Mouse (Mus musculus) myocyte (in vitro differentiated cells): ENCODE results near the gene Fam193b. TPM values are rescaled to one million over a fixed set of nuclear protein-coding genes. Genes with fewer than 3 reads are reported as not detected.
"Not testable (repeated sequence)": the region's sequence is repeated elsewhere in the genome, so short reads cannot be mapped to it uniquely, and the experiment has no call there.

Experiments
- H3K27me3 ChIP-seq: one replicate; pipeline ENCODE4 v1.6.1; 2011; ENCODE audit not compliant: control insufficient read depth, insufficient read depth, insufficient read length
- H3K36me3 ChIP-seq: one replicate; pipeline ENCODE4 v1.6.1; 2011; ENCODE audit not compliant: control insufficient read depth, insufficient read depth
- H3K4me2 ChIP-seq: one replicate; pipeline ENCODE4 v1.6.1; 2011; ENCODE audit warnings: low read depth, control low read depth
- H3K4me3 ChIP-seq: one replicate; pipeline ENCODE4 v1.5.1; 2011; ENCODE audit warnings: mild to moderate bottlenecking, control low read depth, moderate library complexity
- H3K79me2 ChIP-seq: one replicate; pipeline ENCODE4 v1.6.1; 2011; ENCODE audit not compliant: control insufficient read depth, insufficient read depth
- H3ac ChIP-seq: one replicate; pipeline ENCODE4 v1.6.1; 2011; ENCODE audit not compliant: control insufficient read depth, insufficient read length
- CEBPB ChIP-seq: IDR thresholded peaks from 2 replicates; pipeline ENCODE4 v1.6.1; 2011; ENCODE audit warnings: mild to moderate bottlenecking, moderate library complexity; ENCODE audit not compliant: poor library complexity, insufficient read depth, severe bottlenecking
- E2F4 ChIP-seq: IDR thresholded peaks from one replicate; pipeline ENCODE4 v1.6.1; 2011; ENCODE audit warnings: mild to moderate bottlenecking, control low read depth, moderate library complexity; ENCODE audit not compliant: insufficient read depth
- MAX ChIP-seq: IDR thresholded peaks from one replicate; pipeline ENCODE4 v1.6.1; 2011; ENCODE audit warnings: low read depth, mild to moderate bottlenecking, control low read depth
- MYOD1 ChIP-seq, 3 experiments: IDR thresholded peaks; one replicate each; pipeline ENCODE4 v1.6.1; 2011; ENCODE audit warnings: control low read depth in 2 of 3, low read depth in 2 of 3, mild to moderate bottlenecking in 2 of 3, moderate library complexity in 1 of 3; ENCODE audit not compliant: insufficient read length in 2 of 3, control insufficient read depth in 1 of 3
- MYOG ChIP-seq, 3 experiments: IDR thresholded peaks; one replicate each; pipeline ENCODE4 v1.6.1; 2011; ENCODE audit warnings: control low read depth in 2 of 3, low read depth in 2 of 3, mild to moderate bottlenecking in 2 of 3; ENCODE audit not compliant: insufficient read length in 2 of 3, control insufficient read depth in 1 of 3, insufficient read depth in 1 of 3
- POLR2A ChIP-seq: IDR thresholded peaks from one replicate; pipeline ENCODE4 v1.6.1; 2011; ENCODE audit warnings: low read depth, mild to moderate bottlenecking, control low read depth, moderate library complexity; ENCODE audit not compliant: insufficient read length
- POLR2AphosphoS2 ChIP-seq: IDR thresholded peaks from one replicate; pipeline ENCODE4 v1.6.1; 2011; ENCODE audit warnings: low read depth, control low read depth; ENCODE audit not compliant: insufficient read length
- REST ChIP-seq: IDR thresholded peaks from one replicate; pipeline ENCODE4 v1.6.1; 2011; ENCODE audit warnings: mild to moderate bottlenecking, control low read depth, moderate library complexity; ENCODE audit not compliant: insufficient read depth, insufficient read length
- SRF ChIP-seq: IDR thresholded peaks from one replicate; pipeline ENCODE4 v1.6.1; 2011; ENCODE audit warnings: low read depth; ENCODE audit not compliant: control insufficient read depth, insufficient read length
- TCF12 ChIP-seq: IDR thresholded peaks from one replicate; pipeline ENCODE4 v1.6.1; 2011; ENCODE audit warnings: mild to moderate bottlenecking, control low read depth; ENCODE audit not compliant: poor library complexity, insufficient read depth, severe bottlenecking
- TCF3 ChIP-seq: IDR thresholded peaks from one replicate; pipeline ENCODE4 v1.6.1; 2011; ENCODE audit warnings: low read depth, control low read depth; ENCODE audit not compliant: insufficient read length
- USF1 ChIP-seq: IDR thresholded peaks from one replicate; pipeline ENCODE4 v1.6.1; 2011; ENCODE audit warnings: low read depth, mild to moderate bottlenecking, control low read depth, moderate library complexity
- polyA plus RNA-seq: library from polyadenylated mRNA; unstranded; fragments of >200 nt; fragmentation: generic; extraction: Trizol; gene quantifications from one replicate; pipeline ENCODE4 v1.2.1, GENCODE M21; 2012; ENCODE audit warnings: missing spikeins

Gene Fam193b
- polyA plus RNA-seq, 1 experiment, result 13.5 TPM

DNA sequence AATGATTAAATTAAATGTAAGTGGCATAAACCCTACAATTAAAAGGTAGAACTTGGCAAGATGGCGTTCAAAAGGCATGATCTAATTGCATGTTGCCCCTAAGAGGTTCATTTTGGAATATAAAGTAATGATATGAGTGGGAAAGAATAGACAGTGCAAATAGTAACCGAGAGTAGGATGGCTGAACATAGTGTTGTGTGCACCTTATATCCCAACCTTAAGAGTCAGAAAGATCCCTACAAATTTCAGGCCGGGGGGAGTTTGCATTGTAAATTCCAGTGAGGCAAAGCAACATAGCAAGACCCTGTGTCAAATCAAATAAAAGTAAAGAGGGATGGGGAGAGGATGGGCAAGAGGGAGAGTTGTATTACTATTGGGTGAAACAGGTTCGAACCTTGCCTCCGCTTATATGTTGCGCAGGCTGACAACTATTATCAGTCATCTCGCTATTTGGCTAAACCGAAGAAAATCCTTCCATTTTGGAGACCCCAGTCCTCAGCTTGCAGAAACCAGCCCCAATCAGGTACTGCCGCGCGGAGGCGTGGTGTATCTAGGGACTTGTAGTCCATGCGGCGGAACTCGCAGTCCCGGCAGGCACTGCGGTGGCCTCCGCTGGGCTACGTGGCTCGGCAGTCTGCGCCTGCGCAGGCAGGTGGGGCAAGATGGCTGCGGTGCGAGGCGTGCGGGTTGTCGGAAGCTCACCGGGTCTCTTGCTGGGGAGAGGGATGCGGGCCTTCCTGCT is 21.8 kb upstream of the Fam193b start:
- peak overlapping the region; percentile 86 for H3K4me3 ChIP-seq
- H3ac ChIP-seq, result peak overlapping the region; percentile 60
- peaks cover 16% of the 10 kb centered on the region for H3K36me3 ChIP-seq
- TF ChIP-seq POLR2A, result peak; percentile 100
- no peak for TF ChIP-seq E2F4
- TF ChIP-seq USF1, result no peak
- no peak for TF ChIP-seq CEBPB
- peak in 2 of 3 experiments; percentile 45 to 47 for TF ChIP-seq MYOG (IDR thresholded peaks at IDR 0.05; ENCODE audit: control insufficient read depth in 1 of 3, insufficient read depth in 1 of 3, insufficient read length in 2 of 3, low read depth in 2 of 3)
- TF ChIP-seq TCF12, result no peak
- peak; percentile 99 for TF ChIP-seq POLR2AphosphoS2
- peak; percentile 61 for TF ChIP-seq REST
- TF ChIP-seq SRF, result no peak
- peak in 1 of 3 experiments; percentile 53 for TF ChIP-seq MYOD1 (IDR thresholded peaks at IDR 0.05; ENCODE audit: control insufficient read depth in 1 of 3, insufficient read length in 2 of 3, low read depth in 2 of 3)
- no peak for TF ChIP-seq MAX
- H3K79me2 ChIP-seq, result peaks cover 17% of the 10 kb centered on the region
- H3K4me2 ChIP-seq, result peak overlapping the region; percentile 70
- no peaks in the 10 kb centered on the region for H3K27me3 ChIP-seq

DNA sequence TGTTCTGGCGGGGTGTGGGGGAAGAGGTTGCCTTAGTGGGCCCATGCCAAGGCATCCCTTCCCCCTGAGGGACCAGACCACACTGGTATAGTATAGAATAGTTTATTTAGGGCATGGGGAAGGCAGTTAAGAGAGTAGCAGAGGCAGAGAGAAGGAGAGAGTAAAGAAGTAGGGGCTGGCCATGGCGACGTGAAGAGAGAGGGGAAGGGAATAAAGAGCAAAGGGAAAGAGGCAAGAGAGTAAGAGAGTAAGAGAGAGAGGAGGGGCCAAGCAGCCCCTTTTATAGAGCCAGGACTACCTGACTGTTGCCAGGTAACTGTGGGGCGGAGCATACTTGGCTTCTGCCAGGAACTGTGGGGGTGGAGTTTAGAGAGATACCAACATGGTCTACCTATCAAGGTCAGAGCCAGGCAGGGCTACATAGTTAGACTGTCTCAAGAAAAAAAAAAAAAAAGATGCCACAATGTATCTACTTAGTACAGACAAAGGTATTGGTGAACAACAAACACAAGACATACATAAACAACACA is 21.1 kb upstream of the Fam193b start:
- TF ChIP-seq POLR2AphosphoS2, result no peak
- no peak for TF ChIP-seq MYOG (IDR thresholded peaks at IDR 0.05; ENCODE audit: control insufficient read depth in 1 of 3, insufficient read depth in 1 of 3, insufficient read length in 2 of 3, low read depth in 2 of 3)
- no peak for TF ChIP-seq MYOD1 (IDR thresholded peaks at IDR 0.05; ENCODE audit: control insufficient read depth in 1 of 3, insufficient read length in 2 of 3, low read depth in 2 of 3)
- no peak for TF ChIP-seq TCF3
- TF ChIP-seq USF1, result no peak
- no peak for TF ChIP-seq TCF12
- TF ChIP-seq CEBPB, result no peak
- no peak for TF ChIP-seq E2F4
- TF ChIP-seq POLR2A, result no peak
- no peak for TF ChIP-seq MAX
- no peak for TF ChIP-seq SRF
- TF ChIP-seq REST, result no peak
- H3ac ChIP-seq, result no peak overlapping the region
- peaks cover 12% of the 10 kb centered on the region for H3K36me3 ChIP-seq
- H3K4me3 ChIP-seq, result peak overlapping the region; percentile 86
- no peaks in the 10 kb centered on the region for H3K27me3 ChIP-seq
- H3K4me2 ChIP-seq, result no peak overlapping the region
- H3K79me2 ChIP-seq, result peaks cover 17% of the 10 kb centered on the region

DNA sequence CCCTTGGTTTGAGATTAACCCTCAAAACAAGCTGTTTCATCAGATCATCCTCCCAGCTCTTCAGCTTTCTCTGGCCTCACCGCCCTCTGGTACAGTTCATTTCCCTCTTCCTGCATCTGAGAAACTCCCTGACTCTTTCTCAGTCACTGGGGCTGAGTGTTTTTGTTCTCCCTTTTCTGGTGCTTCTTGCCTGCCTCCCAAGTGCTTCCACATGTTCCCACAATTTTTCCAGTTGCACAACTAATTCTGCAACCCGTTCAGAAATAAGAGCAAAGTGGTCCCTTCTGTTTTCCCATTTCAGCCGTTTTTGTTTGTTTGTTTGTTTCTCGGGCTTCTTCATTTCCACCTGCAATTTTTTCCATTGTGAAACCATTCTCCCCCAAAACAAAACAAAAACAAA is 7.2 kb upstream of the Fam193b start:
- H3K79me2 ChIP-seq, result no peaks in the 10 kb centered on the region
- H3K4me2 ChIP-seq, result no peak overlapping the region
- no peaks in the 10 kb centered on the region for H3K36me3 ChIP-seq
- no peak overlapping the region for H3ac ChIP-seq
- TF ChIP-seq MAX, result no peak
- TF ChIP-seq MYOD1 (IDR thresholded peaks at IDR 0.05; ENCODE audit: control insufficient read depth in 1 of 3, insufficient read length in 2 of 3, low read depth in 2 of 3), result no peak
- no peak for TF ChIP-seq CEBPB
- TF ChIP-seq TCF12, result no peak
- no peak for TF ChIP-seq MYOG (IDR thresholded peaks at IDR 0.05; ENCODE audit: control insufficient read depth in 1 of 3, insufficient read depth in 1 of 3, insufficient read length in 2 of 3, low read depth in 2 of 3)
- no peak for TF ChIP-seq REST
- no peak for TF ChIP-seq TCF3
- no peak for TF ChIP-seq USF1
- TF ChIP-seq POLR2AphosphoS2, result no peak
- TF ChIP-seq POLR2A, result no peak
- TF ChIP-seq E2F4, result no peak
- no peak for TF ChIP-seq SRF
- H3K4me3 ChIP-seq, result no peak overlapping the region
- H3K27me3 ChIP-seq, result no peaks in the 10 kb centered on the region

DNA sequence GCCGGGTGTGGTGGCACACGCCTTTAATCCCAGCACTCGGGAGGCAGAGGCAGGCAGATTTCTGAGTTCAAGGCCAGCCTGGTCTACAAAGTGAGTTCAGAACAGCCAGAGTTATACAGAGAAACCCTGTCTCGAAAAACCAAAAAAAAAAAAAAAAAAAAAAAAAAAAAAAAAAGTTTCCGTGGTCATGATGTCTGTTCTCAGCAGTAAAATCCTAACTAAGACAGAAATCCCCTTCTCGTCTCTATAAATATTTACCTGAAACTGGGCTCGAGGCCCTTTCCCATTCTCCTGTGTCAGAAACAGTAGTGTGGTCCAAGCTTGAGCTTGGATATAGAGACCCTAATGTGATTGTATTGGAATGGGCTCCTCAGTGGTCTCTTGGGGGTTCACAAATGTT is 6.0 kb upstream of the Fam193b start:
- not testable (repeated sequence) for H3K27me3 ChIP-seq, H3K36me3 ChIP-seq, H3K4me2 ChIP-seq, H3ac ChIP-seq, H3K4me3 ChIP-seq, H3K79me2 ChIP-seq

DNA sequence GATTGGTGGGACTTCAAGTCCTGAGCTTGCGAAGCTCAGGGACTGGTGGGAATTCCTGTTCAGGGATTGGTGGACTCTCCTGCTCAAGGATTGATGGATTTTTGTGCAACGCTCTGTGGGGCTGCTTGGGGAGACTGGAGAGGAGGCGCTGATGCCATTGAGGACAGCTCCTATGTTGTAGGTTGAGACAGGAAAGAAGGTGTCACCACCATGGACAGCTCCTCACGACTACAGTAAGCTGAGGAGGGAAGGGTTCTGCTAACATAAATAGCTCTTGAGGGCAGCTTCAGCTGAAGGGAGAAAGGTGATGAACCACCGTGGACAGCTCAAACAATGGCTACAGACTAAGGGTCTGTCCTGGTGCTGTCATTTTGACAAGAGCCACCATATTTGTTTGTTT is 5.0 kb upstream of the Fam193b start:
- TF ChIP-seq REST (peak; percentile 88), E2F4 (no peak)
- no peak overlapping the region for H3K4me3 ChIP-seq
- H3K27me3 ChIP-seq, result no peaks in the 10 kb centered on the region
- H3K79me2 ChIP-seq, result peaks cover 11% of the 10 kb centered on the region
- no peaks in the 10 kb centered on the region for H3K36me3 ChIP-seq
- H3K4me2 ChIP-seq, result no peak overlapping the region
- no peak overlapping the region for H3ac ChIP-seq
